Mouse (Mus musculus): ENCODE measurements around the gene Akap2.

DNA sequence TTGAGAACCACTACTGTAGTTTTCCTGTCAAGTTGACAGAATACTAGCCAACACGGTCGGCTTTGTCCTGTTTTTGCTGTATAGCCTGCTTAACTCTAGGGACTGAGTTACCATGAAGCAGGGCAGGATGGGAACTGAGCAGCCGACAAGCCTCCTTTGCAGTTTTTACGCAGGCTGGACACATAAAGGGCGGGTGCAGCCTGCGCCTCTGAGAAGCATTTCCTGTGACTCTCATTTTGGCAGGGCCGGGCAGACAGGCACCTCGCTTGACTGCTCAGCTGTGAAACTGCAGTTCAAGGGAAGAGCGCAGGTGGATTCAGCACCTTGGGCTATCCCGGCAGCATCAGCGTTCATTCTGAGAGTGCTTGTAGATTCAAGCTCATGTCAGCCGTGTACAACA lies 35.9 kb upstream of the Akap2 start:
- TF ChIP-seq CTCF (IDR thresholded peaks at IDR 0.05; ENCODE audit: insufficient read depth, low read length), result no peak
- TF ChIP-seq POLR2A (IDR thresholded peaks at IDR 0.05; ENCODE audit: borderline replicate concordance, extremely low read depth, low read depth, low read length), result peak; percentile 42; the same call in 1 of the 2 replicates
